Mouse (Mus musculus) spleen, adult 12 weeks (tissue): Measurements from ENCODE around the gene Fbxl7.

Source experiments
- DNase-seq: peaks from one replicate; pipeline ENCODE4 v3.0.0; 2022; ENCODE audit warnings: low spot score

The Fbxl7 gene

GRCm38 (mm10) chr15:26693075-26693474, 202.3 kb downstream of the Fbxl7 start:
- DNase-seq: no peak

DNA sequence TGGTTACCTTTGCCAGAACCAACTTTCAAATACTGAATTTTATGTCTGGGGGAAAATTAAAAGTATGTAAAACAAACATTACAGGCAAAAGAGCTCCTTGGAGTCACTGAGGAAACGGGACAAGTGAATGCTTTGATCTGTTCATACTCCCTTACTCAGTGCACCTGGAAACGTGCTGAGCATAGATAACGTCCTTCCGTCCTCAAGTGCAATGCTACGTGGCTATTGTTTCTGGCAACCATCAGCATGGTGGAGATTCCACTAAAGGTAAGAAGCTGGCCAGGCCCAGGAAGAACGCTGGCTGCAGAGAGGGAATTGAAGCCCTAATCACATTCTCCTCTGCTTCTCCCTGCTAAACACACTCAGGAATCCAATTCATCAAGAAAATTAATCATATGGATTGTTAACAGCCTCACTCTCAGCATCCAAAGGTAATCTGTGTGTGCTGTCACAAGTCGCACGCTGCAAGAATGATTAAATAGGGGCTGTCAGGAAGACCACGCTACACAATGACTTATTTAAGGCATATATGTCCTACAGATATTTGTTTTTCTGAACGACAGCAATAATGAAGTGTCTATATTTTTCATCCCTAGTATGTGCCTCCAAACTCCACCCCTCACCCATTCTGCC, 206.8 kb downstream of the Fbxl7 start:
- no peak for DNase-seq

- no peak for DNase-seq
Measured at GRCm38 (mm10) chr15:26687729-26688128, 207.7 kb downstream of the Fbxl7 start.

DNA sequence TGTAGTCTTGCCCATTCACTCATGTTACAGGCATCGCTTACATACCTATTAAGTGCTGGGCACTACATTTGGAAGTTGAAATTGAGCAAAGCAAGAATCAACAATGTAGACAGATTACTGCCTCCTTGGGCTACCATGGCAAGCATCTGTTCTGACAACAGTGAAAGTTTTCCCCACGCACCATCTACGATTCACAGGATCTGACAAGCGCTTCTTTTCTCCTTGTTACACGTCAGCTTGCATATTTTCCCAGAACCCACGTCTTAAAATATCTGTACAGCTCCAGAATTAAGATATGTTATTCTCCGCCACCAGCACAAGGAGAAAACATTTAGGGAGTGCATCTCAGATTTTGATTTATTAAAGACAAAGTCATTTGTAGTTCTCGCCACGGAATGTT, 213.1 kb downstream of the Fbxl7 start:
- DNase-seq: no peak

- DNase-seq: no peak
Measured at GRCm38 (mm10) chr15:26673239-26673859, 222.0 kb downstream of the Fbxl7 start.

DNA sequence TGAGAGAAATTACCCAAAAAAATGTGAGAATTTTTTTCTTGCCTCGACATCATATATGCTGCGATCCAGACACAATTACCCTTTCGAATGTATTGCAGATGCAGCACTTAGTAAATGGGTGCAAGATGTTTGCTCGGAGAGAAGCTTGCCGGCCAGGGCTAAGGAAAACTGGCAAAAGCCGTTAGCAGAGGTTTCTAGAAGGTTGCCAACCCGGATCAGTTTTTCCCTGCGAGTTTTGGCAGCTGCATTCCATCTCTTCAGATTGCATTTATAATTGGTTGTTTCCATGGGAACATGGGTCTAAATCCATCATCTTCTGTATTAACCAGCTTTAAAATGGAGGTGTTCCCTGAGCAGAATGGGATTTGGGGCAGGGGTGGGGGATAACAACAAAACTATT, 240.4 kb downstream of the Fbxl7 start:
- DNase-seq: no peak

GRCm38 (mm10) chr15:26642563-26642962, 252.8 kb downstream of the Fbxl7 start:
- no peak for DNase-seq

- no peak for DNase-seq
Measured at GRCm38 (mm10) chr15:26639726-26640125, 255.7 kb downstream of the Fbxl7 start.

- DNase-seq: no peak
Measured at GRCm38 (mm10) chr15:26635591-26635990, 259.8 kb downstream of the Fbxl7 start.

GRCm38 (mm10) chr15:26628181-26628580, 267.2 kb downstream of the Fbxl7 start:
- no peak for DNase-seq

DNA sequence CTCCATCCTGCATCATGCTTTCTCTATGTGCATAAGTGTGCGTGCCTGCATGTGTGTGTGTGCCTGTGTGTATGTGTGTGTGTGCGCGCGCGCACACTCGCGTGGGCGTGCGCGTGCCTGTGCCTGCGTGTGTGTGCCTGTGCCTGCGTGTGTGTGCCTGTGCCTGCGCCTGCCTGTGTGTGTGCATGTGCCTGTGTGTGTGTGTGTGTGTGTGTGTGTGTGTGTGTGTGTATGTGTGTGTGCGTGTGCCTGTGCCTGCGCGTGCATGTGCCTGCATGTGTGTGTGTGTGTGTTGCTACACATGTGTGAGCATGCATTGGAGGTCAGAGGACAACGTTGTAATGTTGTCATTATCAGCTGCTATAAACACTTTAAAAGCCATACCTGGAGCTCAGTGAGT, 272.1 kb downstream of the Fbxl7 start:
- DNase-seq: no peak

DNA sequence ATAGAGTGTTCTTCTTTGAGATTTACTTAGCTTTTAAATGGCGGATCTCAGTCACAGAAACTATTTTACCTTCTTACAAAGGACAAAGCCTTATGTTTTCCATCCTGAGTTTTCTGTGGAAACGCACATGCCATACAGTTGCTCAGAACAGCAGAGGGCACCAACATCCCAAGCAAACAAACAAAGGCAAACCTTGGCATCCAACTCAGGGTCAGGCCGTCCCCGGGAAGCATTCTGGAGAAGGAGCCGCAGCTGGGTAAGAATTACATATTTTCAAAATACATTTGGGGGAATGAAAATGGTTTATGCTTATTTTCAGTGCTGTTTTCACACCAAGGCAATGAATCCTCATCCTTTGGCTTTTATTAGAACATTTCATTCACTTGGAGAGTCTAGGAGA, 275.1 kb downstream of the Fbxl7 start:
- DNase-seq: no peak

- no peak for DNase-seq
Measured at GRCm38 (mm10) chr15:26619221-26619620, 276.2 kb downstream of the Fbxl7 start.

DNA sequence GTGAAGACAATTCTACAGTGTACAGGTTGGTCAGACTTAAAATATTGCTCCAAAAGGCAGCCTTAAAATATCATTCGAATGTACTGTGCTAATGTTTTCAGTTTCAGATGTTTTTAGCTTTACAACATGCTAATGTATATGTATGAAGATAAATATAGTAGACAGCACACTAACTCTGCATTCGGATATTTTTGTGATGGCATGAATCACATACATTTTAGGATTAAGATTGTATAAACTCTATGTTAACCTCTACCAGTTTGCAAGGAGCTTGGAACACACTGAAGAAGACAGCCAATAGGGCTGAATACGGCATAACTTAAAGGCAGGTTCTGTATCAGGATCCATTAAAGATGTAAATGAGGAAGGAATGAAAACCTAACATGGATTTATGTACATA, 299.1 kb downstream of the Fbxl7 start:
- DNase-seq: no peak

- DNase-seq: no peak
Measured at GRCm38 (mm10) chr15:26579947-26580709, 315.3 kb downstream of the Fbxl7 start.

- DNase-seq: no peak
Measured at GRCm38 (mm10) chr15:26578500-26578899, 316.9 kb downstream of the Fbxl7 start.

- DNase-seq: no peak
Measured at GRCm38 (mm10) chr15:26566076-26566475, 329.3 kb downstream of the Fbxl7 start.

DNA sequence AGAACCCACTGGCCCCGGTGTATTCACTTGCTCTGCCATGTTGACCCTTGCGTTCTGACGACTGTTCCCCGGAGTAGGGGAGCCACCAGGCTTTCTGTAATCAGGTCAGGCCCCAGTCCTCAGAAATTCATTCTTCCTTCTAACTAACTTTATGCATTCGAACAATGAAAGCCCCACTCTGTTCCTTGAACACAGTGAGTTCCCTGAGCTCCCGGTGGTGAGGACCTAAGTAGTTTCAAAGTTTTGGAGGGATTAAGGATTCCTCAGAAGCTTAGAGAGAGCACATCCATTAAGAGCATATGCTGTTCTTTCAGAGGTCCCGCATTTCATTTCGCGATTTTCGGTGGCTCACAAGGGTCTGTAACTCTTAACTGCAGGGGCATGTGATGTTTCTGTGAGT, 341.8 kb downstream of the Fbxl7 start:
- DNase-seq: no peak

- no peak for DNase-seq
Measured at GRCm38 (mm10) chr15:26533997-26534700, 361.2 kb downstream of the Fbxl7 start.

DNA sequence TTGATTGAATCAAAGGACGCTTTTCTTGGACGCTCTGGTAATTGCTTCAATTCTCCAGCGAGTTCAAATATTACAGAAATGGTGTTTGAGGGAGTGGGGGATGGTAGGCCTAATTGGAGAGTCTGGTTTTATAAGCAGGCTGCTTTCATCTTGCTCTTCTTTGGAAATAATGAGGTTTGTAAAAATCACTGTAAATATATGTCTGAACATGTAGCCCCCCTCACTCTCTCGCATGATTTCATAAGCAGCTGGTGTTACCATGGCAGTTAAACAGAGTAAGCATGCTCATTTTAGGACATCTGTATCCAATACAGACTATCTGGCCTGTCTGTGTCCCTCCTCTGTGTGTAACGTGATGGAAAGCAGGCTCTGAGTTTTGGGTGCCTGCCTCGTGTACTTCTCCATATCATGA, 376.2 kb downstream of the Fbxl7 start:
- DNase-seq: no peak

DNA sequence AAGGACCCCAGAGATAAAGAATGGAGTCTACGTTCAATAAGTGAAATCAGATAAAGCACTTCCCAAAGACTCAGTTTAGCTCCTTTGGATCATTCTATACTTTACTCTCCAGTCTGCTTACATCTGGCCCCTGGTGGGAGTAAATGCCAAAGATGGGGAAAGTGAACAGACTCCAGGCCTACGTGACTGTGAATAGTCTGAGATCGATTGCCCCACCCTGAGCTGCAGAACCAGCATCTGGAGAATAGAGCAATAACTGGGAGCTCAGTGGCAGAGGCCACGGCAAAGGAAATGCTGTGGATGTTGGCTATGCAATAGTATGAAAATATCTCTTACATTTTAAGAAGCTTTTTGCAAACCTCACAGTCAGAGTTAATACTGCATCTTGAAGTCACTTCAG, 394.4 kb downstream of the Fbxl7 start:
- DNase-seq: no peak
